Mouse (Mus musculus) right cerebral cortex, adult 2 months (tissue): Measurements from ENCODE around the gene Dpm3.

Source experiments
- DNase-seq, 2 experiments: peaks; one replicate each; pipeline ENCODE4 v3.0.0; 2021 to 2022; ENCODE audit warnings: low spot score in 2 of 2

Dpm3 gene

GRCm38 (mm10) chr3:89231772-89232275 lies 27.3 kb upstream of the Dpm3 start:
- DNase-seq = no peak

DNA sequence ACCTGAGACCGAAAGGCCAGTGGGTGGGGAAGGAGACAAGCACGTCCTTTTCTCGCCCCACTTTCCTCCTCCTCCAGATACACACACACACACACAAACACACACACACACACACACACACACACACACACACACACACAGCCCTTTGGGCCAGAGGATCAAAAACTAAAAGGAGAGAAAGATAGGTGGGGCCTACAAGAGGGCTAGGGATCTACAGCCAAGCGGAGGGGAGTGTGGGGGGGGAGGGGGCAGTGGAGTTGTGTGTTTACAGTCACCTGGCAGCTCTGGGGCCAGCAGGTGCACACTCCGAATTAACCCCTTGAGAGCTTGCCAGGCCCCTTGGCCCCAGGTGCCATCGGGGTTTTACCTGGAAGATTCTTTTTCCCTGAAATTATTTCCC lies 26.5 kb upstream of the Dpm3 start:
- no peak for DNase-seq

DNA sequence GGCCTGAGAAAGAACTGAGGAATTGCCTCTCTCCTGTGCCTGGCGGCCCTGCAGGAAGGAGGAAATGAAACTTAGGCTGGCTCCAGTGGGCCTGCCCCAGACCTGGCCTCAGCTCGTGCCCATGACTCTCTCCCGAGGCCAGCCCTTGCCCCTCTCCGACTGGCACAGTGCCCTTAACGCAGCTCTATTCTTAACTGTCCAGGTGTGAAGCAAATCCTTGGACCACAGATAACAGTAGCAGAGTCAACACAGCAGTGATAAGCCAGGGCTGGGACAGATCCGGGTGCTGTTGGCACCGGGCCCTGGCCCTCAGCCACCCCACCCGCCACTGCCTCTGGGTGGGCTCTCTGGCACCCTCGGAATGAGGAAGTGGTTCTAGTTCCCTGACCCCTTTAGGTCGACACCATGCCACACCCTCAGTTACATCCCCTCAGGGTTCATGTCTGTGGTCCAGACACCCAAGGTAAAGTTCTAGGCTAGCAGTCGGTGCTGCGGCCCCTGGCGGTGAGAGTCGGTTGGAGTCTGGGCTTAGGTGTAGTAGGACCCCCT lies 25.5 kb upstream of the Dpm3 start:
- no peak for DNase-seq

DNA sequence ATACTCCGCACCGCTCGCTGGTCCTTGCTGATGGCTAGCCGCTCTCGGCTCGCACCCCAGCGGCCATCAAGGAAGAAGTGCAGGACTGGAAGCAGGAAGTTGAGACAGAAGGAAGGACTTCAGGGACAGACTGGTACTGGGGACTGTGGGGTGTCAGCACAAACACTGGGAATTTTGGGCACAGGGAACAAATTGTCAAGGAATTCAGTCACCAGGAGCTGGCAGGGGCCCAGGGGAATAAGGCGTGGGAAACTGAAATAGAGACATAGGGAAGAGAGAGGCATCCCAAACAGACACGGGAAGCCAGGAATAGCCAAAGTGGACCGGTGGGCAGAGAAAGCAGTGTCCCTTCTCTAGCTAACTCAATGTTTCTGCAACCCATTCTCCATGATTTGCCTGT lies 22.6 kb upstream of the Dpm3 start:
- DNase-seq = no peak

GRCm38 (mm10) chr3:89237682-89238081 lies 21.5 kb upstream of the Dpm3 start:
- DNase-seq = no peak

DNA sequence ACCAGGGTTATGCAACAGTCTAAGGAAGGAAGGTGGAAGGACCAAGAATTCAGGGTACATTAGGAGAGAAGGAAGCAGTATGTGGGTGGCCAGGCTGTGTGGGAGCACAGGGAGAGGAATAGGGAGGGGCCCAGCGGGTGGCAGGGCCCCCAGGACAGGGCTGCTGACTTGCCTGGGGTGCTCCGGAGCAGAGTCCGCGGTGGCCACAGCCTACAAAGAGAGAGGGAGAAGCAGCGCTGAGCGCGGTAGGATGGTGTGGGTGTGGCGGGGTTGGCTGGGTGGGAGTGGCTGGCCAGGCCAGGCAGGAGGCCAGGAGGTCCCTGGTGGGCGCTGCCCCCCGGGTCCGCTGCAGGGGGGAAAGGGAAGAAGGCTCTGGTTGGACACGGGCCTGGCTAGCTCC lies 20.7 kb upstream of the Dpm3 start:
- DNase-seq = no peak

DNA sequence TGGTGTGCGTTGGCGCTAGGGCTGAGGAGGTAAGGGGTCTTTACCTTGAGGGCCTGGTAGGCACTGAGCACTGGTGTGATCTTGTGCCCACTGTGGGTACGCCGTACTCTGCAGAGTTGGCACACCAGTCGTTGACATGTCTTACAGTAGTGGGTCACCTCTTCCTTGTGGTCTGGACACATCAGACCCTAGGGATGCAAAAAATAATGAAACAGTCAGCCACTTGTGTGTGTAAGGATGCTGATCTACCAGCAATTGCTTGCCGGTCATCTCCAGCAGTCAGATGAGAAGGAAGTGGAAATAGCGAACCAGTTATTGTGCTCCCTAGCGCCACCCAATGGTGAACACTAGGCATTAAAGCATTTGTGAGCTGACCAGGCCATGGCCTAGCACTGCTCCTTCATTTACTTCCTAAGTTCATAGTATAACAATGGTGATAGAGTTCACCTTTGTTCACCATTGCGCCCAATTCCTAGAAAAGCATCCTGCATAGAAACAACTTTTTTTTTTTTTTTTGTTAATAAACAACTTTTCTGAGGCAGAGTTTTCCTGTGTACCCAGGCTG lies 16.7 kb upstream of the Dpm3 start:
- peak; percentile 63 to 72 for DNase-seq

- peak in 1 of 2 experiments; percentile 60 for DNase-seq
These were observed 15.5 kb upstream of the Dpm3 start for GRCm38 (mm10) chr3:89243609-89244008.

DNA sequence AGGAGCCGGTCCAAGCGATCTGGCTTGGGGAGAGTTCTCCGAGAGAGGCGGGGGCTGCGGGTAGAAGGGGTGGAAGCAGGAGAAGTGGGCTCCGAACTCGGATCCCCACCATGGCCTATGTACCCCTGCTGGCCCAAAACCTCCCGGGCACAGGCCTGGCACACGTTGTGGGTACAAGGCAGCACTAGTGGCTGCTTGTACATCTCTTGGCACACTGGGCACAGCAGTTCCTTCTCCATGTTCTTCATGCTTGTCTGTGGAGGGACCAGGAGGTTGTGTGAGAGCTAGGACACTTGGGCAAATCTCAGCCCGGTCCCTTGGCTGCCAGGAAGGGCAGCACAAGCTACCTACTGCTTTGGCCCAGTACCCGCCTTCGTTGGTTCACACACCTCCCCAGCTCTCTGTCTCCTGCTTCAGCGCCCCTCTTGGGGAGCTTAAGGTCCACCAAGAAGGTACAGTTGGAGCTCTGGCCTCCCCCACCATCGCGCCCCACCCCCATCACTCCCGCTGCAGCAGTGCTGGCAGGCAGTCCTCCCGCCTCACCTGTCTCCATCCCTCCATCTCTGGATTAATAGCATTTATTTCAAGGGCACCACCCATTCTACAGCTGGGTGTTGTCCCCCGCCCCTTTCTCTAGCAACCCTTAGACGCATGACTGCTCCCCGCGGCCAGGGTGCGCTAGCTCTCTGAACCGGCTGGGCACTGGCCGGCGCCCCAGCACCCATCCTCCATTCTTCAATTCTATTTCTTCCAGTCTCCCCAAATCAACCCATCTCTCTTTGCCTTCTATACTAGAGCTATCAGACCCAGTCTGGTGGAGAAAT lies 14.8 kb upstream of the Dpm3 start:
- DNase-seq = no peak

GRCm38 (mm10) chr3:89244982-89245687 lies 14.0 kb upstream of the Dpm3 start:
- DNase-seq = peak; percentile 69 to 76

GRCm38 (mm10) chr3:89245688-89246171 lies 13.4 kb upstream of the Dpm3 start, which contains the start of gene Krtcap2:
Krtcap2 (plus strand) TSS chr3:89245966.
- peak; percentile 70 to 75 for DNase-seq

- DNase-seq = peak; percentile 91 to 92
These were observed 12.7 kb upstream of the Dpm3 start, which contains the start of gene Trim46 for GRCm38 (mm10) chr3:89246261-89247100. Trim46 (minus strand) TSS chr3:89246309.

DNA sequence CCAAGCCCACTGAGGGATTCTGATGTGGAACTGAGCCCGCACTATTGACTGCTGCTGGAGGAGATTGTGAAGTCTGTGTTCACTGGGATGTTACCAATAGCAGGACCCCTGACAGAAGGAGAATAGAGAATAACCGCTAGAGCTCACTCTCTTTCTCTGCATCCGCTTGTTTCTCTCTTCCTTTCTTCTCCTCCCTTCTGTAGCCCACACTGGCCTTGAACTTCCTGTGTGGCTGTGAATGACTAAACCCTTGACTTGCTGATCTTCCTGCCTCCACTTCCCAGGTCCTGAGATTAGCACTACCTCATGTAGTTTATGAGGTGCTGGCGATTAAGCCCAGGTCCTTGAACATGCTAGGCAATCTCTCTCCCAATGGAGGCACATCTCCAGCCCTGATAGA lies 11.7 kb upstream of the Dpm3 start:
- no peak for DNase-seq

- no peak for DNase-seq
These were observed 8.6 kb upstream of the Dpm3 start for GRCm38 (mm10) chr3:89250435-89251040.

DNA sequence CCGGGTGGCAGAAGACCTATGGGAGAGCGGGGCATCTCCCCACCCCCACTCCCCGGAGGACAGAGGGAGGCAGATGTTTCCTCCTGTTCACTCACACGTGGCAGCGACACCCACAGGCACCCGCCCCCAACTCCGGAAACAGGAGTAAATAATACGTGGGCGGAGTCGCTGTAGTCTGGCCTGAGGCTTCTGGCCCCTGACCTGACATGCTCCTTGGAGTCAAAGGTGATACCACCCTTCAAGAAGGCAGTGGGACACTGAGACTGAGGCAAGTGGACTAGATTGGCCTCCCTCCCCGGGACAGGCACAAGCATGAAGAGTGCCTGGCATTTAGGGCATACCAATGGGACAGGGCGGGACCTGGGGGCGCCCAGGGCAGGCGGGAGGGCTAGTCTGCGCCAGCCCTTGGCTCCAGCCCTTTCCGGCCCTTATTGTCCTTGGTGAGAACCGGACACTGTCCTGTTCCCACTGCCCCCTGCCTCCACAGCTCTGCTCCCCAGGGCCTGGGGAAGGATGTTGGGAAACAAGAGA lies 7.7 kb upstream of the Dpm3 start:
- DNase-seq = no peak

DNA sequence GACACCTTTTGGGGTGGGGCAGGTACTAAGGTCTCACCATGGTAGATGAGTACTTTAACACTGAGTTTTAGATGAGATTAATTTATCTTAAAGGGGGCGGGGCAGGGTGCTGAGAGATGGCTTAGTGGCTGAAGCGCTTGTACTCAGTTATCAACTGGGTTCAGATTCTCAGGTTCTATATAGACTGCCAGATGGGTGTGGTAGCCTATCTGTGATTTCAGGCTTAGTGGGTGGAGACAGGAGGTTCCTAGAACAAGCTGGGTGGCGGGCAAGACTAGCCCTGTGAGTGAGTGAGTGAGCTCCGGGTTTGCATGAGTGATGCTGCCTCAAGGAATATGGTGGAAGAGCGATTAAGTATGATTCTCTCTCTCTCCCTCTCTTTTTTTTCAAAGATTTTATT lies 4.2 kb upstream of the Dpm3 start:
- no peak for DNase-seq

GRCm38 (mm10) chr3:89256177-89256576 lies 3.0 kb upstream of the Dpm3 start:
- DNase-seq = no peak

DNA sequence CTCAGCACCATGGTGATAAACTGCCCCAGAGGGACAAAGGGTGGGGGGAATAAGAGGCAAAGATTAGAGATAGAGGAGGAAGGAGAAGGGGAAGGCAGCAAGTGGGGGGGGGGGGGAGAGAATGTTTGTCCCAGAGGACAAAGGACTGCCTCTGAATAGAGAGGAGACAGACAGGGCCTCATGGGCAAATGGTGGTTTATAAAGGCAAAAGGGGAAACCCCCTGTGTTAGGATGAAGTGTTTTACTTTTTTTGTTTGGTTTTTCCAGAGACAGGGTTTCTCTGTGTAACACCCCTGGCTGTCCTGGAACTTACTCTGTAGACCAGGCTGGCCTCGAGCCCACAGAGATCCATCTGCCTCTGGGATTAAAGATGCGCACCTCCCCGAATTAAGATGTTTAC lies 1.1 kb downstream of the Dpm3 start:
- no peak for DNase-seq

- DNase-seq = no peak
These were observed 3.3 kb downstream of the Dpm3 start for GRCm38 (mm10) chr3:89262417-89262816.

GRCm38 (mm10) chr3:89266439-89266893 lies 7.3 kb downstream of the Dpm3 start:
- DNase-seq = peak; percentile 85
